Comparison of ENCODE assay signal across 15 mouse cellular contexts in genomic region chr16:76307039-76307438, GRCm38 (mm10).
DNase-seq lines count a peak whose midpoint lies in the region; TF ChIP-seq lines count a peak whose summit lies in the region.
"Had no signal": no experiment of that assay in that cellular context is flagged by ENCODE, and none has a peak within 500 bp of the region (broad histone marks: within the 10 kb centered on the region; RNA-seq: fewer than 3 reads in every experiment).

No protein-coding gene starts in this region.

- DNase-seq in gastrocnemius, adult 2 months: peak; percentile 37
- DNase-seq in gastrocnemius, postnatal 25 days: no peak
- DNase-seq in left cerebral cortex, postnatal 4 days: peak; percentile 51
- DNase-seq in left cerebral cortex, adult 18-20 months (ENCODE audit: low spot score in 2 of 2): no peak
- DNase-seq in cerebellum, adult 9-10 months: peak; percentile 68
- peak; percentile 43 for DNase-seq in gastrocnemius, postnatal 14 days
- no peak for DNase-seq in kidney, adult 18-20 months
- DNase-seq: adrenal gland, postnatal 10 days; kidney, adult 9 months; kidney, postnatal 4 days; liver, embryonic 13.5 days; right cerebral cortex, postnatal 25 days had no signal

- intact Hi-C loops in gastrocnemius, adult 2 months (cut with DNase I): loop anchor here (10.0 kb wide), 1 partner anchor 558 kb away; no protein-coding TSS in a partner anchor
- intact Hi-C loops in left cerebral cortex, postnatal 4 days (cut with DNase I): no loop called here
- intact Hi-C loops in gastrocnemius, postnatal 14 days (cut with DNase I; ENCODE audit: low total_unique reads): loop anchor here (10.0 kb wide), 1 partner anchor 58 kb away; no protein-coding TSS in a partner anchor

- H3K4me3 ChIP-seq in gastrocnemius, adult 2 months: no peak overlapping the region
- H3K4me3 ChIP-seq: erythroblast, embryonic 14.5 days; hindbrain, embryonic 15.5 days; liver, embryonic 13.5 days; midbrain, embryonic 15.5 days had no signal

- H3K27ac ChIP-seq in gastrocnemius, adult 2 months: no peak overlapping the region
- H3K27ac ChIP-seq: hindbrain, embryonic 15.5 days; liver, embryonic 13.5 days; midbrain, embryonic 15.5 days had no signal

- no peak for TF ChIP-seq CTCF in gastrocnemius, adult 2 months (IDR thresholded peaks at IDR 0.05)

Comparison
In these comparisons a context has a peak if more than half of its experiments do, and no peak if none do; other contexts are left out.
1. DNase-seq: peak in gastrocnemius, adult 2 months (single experiment), left cerebral cortex, postnatal 4 days (single experiment), cerebellum, adult 9-10 months (single experiment) and gastrocnemius, postnatal 14 days (single experiment); none in gastrocnemius, postnatal 25 days (single experiment), left cerebral cortex, adult 18-20 months (0 of 2) and kidney, adult 18-20 months (single experiment).